ENCODE assay signal across 8 mouse cellular contexts in the genomic region with DNA sequence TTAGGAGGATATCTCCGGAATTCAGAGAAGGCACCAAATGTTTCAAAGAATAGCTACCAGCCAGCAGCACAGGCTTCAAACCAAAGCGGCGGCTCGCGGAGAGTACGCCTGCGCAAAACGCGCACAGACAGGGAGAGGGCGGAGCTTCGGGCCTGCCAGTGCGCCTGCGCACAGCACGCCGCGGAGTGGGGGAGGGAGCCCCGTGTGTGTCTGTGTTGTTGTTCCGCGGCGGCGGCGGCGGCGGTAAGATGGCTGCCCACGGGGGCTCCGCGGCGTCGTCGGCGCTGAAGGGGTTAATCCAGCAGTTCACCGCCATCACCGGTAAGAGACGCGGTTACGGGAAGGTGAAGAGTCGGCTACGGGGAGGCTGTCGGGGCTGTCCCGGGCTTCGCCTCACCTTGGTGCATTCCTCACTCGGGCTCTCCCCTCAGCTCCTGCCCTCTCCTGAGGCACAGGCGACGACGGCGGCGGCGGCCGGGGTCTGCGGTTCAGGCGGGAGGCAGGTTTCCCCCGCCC. TPM values are rescaled to one million over a fixed set of nuclear protein-coding genes. Genes with fewer than 3 reads are reported as not detected.
DNase-seq lines count a peak whose midpoint lies in the region; ATAC-seq lines count a peak whose summit lies in the region.

TSS of gene Ubxn7 (plus strand) at position 218 of the 516 bp plus-strand sequence.

- peak; percentile 92 for ATAC-seq in megakaryocyte progenitor cell, adult 5-6 weeks (replicated peaks; ENCODE audit: poor library complexity)

- DNase-seq in adipocyte (ENCODE audit: low spot score) = peak; percentile 98
- peak; percentile 98 for DNase-seq in embryo, embryonic 10 days (ENCODE audit: low spot score)
- peak; percentile 99 for DNase-seq in gastrocnemius, postnatal 10 days
- peak; percentile 98 for DNase-seq in induced T-regulatory cell, adult 2 months (ENCODE audit: low read depth)
- peak; percentile 89 to 97 for DNase-seq in left cerebral cortex, adult 9 months (ENCODE audit: low spot score in 2 of 2)
- peak; percentile 97 for DNase-seq in right cerebral cortex, postnatal 14 days
- peak; percentile 96 to 98 for DNase-seq in urinary bladder, postnatal 36 days (ENCODE audit: low spot score in 2 of 2)

RNA-seq across cellular contexts. Expression of gene Ubxn7, which starts in this region (rescaled TPM):
- 10 to 100 TPM; 25.3 to 31.1 TPM for total RNA-seq in gastrocnemius, postnatal 10 days (2021)
- total RNA-seq in megakaryocyte progenitor cell, adult 5-6 weeks (2015) = 24.5 and 35.5 TPM in 2 replicates
- total RNA-seq in megakaryocyte progenitor cell, adult 5-6 weeks (2017) = 23.3 and 30.8 TPM in 2 replicates

Comparison
In these comparisons a context has a peak if more than half of its experiments do, and no peak if none do; other contexts are left out.
1. Peak in every context shown above with its lines: DNase-seq and ATAC-seq.